Mouse (Mus musculus) ES-Bruce4 (cell line): ENCODE data around the gene Nfyc.

Experiments
- CTCF ChIP-seq: IDR thresholded peaks from one replicate; pipeline ENCODE4 v1.8.1; 2011; ENCODE audit warnings: low read depth, low read length
- EP300 ChIP-seq: IDR thresholded peaks from 2 replicates; pipeline ENCODE4 v1.6.1; 2011; ENCODE audit warnings: low read depth, low read length; ENCODE audit not compliant: insufficient read depth

DNA sequence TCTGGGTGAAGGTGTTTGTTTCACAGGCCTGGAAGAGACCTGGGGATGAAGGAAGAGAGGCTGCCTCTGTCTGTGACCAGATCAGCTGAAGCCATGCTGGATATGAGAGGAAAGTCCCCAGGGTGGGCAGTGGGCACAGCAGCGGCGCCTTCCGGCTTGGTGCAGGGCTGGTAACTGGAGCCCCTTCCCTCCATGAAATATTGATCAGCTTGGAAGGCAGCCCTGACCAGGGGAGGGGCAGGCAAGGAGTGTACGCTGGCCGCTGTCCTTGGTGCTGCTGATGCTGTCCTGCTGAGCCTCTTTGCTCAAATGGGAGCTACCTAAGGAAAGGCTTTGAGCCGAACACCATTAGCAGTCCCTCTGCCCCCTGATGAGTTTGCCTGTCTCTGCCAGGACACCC is 34.8 kb upstream of the Nfyc start:
- TF ChIP-seq EP300 = no peak
- no peak for TF ChIP-seq CTCF
